Mouse (Mus musculus) midbrain, embryonic 14.5 days (tissue): ENCODE results near the gene Ctnnd1. TPM values are rescaled to one million over a fixed set of nuclear protein-coding genes. Genes with fewer than 3 reads are reported as not detected.

ENCODE experiments used
- ATAC-seq: fragments of 200-750 bp; cut with Nextera tagmentation; 2 replicates; pipeline ENCODE4 v1.8.0; 2017; ENCODE audit warnings: moderate number of reproducible peaks, moderate library complexity; ENCODE audit not compliant: low FRiP score, low TSS enrichment
- DNase-seq: peaks from one replicate; pipeline ENCODE4 v3.0.0-alpha.2; 2015
- H3K27ac ChIP-seq: fragments of 300-500 bp; sonication (generic); replicated peaks from 2 replicates; pipeline ENCODE4 v1.5.1; 2014; ENCODE audit warnings: mild to moderate bottlenecking, low read depth, low read length, moderate library complexity
- H3K27me3 ChIP-seq: fragments of 300-500 bp; sonication (generic); 2 replicates; pipeline ENCODE4 v1.6.1; 2014; ENCODE audit warnings: low read length, control low read depth, mixed read lengths; ENCODE audit not compliant: control insufficient read depth, insufficient read depth
- H3K36me3 ChIP-seq: fragments of 300-500 bp; sonication (generic); 2 replicates; pipeline ENCODE4 v1.6.1; 2014; ENCODE audit warnings: low read length, control low read depth; ENCODE audit not compliant: control insufficient read depth, insufficient read depth
- H3K4me1 ChIP-seq: fragments of 300-500 bp; sonication (generic); 2 replicates; pipeline ENCODE4 v1.6.1; 2014; ENCODE audit warnings: mild to moderate bottlenecking, antibody characterized with exemption, low read length, control low read depth; ENCODE audit not compliant: control insufficient read depth, insufficient read depth
- H3K4me2 ChIP-seq: fragments of 300-500 bp; sonication (generic); 2 replicates; pipeline ENCODE4 v1.6.1; 2014; ENCODE audit warnings: mild to moderate bottlenecking, low read length, moderate library complexity
- H3K4me3 ChIP-seq: fragments of 300-500 bp; sonication (generic); replicated peaks from 2 replicates; pipeline ENCODE4 v1.5.1; 2014; ENCODE audit warnings: low read depth, low read length
- H3K9ac ChIP-seq: fragments of 300-500 bp; sonication (generic); replicated peaks from 2 replicates; pipeline ENCODE4 v1.6.1; 2014; ENCODE audit warnings: mild to moderate bottlenecking, low read length, moderate library complexity
- H3K9me3 ChIP-seq: fragments of 300-500 bp; sonication (generic); 2 replicates; pipeline ENCODE4 v1.6.1; 2016; ENCODE audit warnings: low read length, control low read depth, mixed read lengths; ENCODE audit not compliant: control insufficient read depth
- WGBS: fragments of 180-500 bp; shearing (Covaris S2); extraction: QIAGEN DNeasy Blood & Tissue Kit; methylation state at CpG from one replicate; pipeline ENCODE4 v1.1.7; 2014; 5-methylcytosine and 5-hydroxymethylcytosine counted together
- polyA plus RNA-seq: library from polyadenylated mRNA; unstranded; fragments of >200 nt; fragmentation: Nextera tagmentation; extraction: Ambion mirVana; gene quantifications from 2 replicates; pipeline ENCODE4 v1.2.1, GENCODE M21; 2014

The Ctnnd1 gene
- polyA plus RNA-seq, 1 experiment from 2014 or later, result 33.8 TPM

DNA sequence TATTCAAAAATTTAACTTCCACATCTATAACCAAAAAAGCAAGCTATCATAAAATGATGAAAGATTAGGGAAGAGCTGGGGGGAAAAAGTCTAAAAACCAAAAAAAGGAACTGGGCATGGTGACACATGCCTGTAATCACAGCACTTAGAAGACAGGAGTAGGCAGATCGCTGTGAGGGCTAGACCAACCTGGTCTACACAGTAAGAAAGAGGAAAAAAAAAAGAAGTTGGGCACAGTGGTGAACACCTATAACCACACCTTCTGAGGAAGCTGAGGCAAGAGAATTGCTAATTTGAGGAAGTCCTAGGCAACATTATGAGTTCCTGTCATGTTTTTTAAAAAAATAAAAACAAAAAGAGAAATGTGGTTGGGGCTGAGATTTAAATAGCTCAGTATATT lies 5.3 kb upstream of the Ctnnd1 start:
- WGBS, result 74% methylated on average over 1 of the region's 1 CpGs
- no peaks in the 10 kb centered on the region for H3K36me3 ChIP-seq
- H3K4me2 ChIP-seq, result no peak overlapping the region
- DNase-seq, result no peak
- ATAC-seq, result no peak
- no peak overlapping the region for H3K9ac ChIP-seq
- H3K9me3 ChIP-seq, result no peaks in the 10 kb centered on the region
- H3K4me1 ChIP-seq, result no peaks in the 10 kb centered on the region
- H3K27ac ChIP-seq, result no peak overlapping the region
- no peaks in the 10 kb centered on the region for H3K27me3 ChIP-seq
- H3K4me3 ChIP-seq, result no peak overlapping the region

DNA sequence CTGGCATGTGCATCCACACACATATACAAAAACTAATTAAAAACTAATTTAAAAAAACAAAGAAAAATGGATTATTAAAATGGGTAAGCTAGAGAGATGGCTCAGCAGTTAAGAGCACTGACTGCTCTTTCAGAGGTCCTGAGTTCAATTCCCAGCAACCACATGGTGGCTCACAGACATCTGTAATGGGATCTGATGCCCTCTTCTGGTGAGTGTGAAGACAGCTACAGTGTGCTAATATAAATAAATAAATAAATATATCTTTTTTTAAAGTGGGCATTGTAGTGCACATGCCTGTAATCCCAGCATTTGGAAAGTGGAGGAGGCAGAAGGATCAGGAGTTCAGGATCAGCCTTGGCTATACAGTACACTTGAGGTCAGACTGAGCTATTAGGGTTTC lies 2.8 kb upstream of the Ctnnd1 start:
- H3K4me3 ChIP-seq, result no peak overlapping the region
- no peaks in the 10 kb centered on the region for H3K27me3 ChIP-seq
- no peaks in the 10 kb centered on the region for H3K9me3 ChIP-seq
- DNase-seq (no peak), ATAC-seq (no peak)
- H3K4me1 ChIP-seq, result no peaks in the 10 kb centered on the region
- H3K36me3 ChIP-seq, result no peaks in the 10 kb centered on the region
- no peak overlapping the region for H3K27ac ChIP-seq
- H3K9ac ChIP-seq, result no peak overlapping the region
- H3K4me2 ChIP-seq, result no peak overlapping the region

DNA sequence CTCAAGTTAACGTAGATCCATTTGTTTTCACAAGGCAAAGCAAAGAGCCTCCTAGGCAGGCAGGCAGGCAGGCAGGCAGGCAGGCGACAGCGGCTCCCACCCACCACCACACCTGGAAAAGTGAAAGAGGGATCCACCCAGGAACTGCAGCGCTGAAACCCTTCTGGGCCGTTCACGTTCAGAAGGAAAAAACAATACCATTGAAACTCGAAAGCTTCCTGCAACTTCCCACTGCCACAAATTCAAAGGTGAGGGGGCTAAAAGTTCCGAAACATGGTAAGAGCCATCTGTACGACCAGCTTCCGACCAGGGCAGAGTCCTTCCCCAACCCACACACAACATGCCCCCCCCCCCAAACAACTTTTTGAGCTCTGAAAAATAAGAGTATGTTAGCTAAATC lies 891 bp downstream of the Ctnnd1 start:
- Histone ChIP-seq H3K4me2 (peak overlapping the region; percentile 78), H3K9me3 (no peaks in the 10 kb centered on the region), H3K4me1 (peaks cover 14% of the 10 kb centered on the region), H3K36me3 (no peaks in the 10 kb centered on the region), H3K27me3 (no peaks in the 10 kb centered on the region), H3K9ac (peak overlapping the region; percentile 78), H3K4me3 (peak overlapping the region; percentile 68), H3K27ac (peak overlapping the region; percentile 52; the same call in 1 of the 2 replicates)
- DNase-seq, result peak; percentile 37
- under 1% methylated on average over 10 of the region's 10 CpGs for WGBS
- no peak for ATAC-seq

DNA sequence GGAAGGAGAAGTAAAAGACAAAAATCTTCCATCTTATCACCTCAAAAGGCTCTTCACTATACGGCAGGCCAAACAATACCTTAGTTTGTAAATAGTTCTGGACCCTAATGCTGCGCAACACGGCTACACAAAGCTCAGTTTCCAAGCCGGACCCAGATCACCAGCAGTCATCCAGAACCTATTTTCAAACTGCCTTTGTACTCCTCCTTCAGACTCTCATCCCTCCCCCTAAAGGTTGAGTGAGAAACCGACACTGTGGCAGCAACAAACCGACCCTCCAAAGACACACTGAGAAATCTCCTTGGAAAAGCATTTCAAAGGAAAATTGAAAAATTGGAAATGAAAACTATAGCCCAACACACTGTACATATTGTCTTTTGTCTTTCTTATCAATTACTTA lies 2.2 kb downstream of the Ctnnd1 start:
- H3K36me3 ChIP-seq, result no peaks in the 10 kb centered on the region
- H3K27me3 ChIP-seq, result no peaks in the 10 kb centered on the region
- no peaks in the 10 kb centered on the region for H3K9me3 ChIP-seq
- DNase-seq (peak; percentile 70), ATAC-seq (0 out of 2 replicates have a peak, but pooled peaks have one; percentile 28)
- peak overlapping the region; percentile 78 for H3K9ac ChIP-seq
- 13% methylated on average over 6 of the region's 6 CpGs for WGBS
- H3K27ac ChIP-seq, result peak overlapping the region; percentile 60; the same call in 1 of the 2 replicates
- H3K4me3 ChIP-seq, result peak overlapping the region; percentile 68
- peaks cover 14% of the 10 kb centered on the region for H3K4me1 ChIP-seq
- H3K4me2 ChIP-seq, result peak overlapping the region; percentile 78

DNA sequence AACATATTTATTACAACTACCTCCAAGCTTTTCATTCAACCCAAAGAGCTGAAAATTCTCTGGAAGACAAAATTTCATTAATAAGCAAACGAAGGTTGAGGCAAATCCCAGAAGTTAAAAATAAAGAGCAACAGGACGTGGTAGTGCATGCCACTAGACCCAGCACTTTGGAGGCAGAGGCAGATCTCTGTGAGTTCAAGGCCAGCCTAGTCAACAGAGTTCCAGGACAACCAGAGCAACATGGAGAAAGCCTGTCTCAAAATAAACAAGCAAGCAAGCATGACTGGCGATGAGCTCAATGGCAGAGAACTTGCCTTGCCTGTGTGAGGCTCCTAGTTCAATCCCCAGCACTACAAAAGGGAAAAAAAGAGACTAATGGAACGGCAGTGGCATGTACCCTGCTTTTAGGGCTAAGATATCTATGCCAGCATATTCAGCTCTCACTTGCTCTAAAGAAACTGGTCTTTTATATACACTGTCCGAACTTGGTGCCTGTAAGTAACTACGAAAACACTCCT lies 3.5 kb downstream of the Ctnnd1 start:
- peak overlapping the region; percentile 78 for H3K4me2 ChIP-seq
- no peaks in the 10 kb centered on the region for H3K36me3 ChIP-seq
- H3K4me3 ChIP-seq, result peak overlapping the region; percentile 68
- H3K9me3 ChIP-seq, result no peaks in the 10 kb centered on the region
- ATAC-seq (no peak), DNase-seq (no peak)
- H3K9ac ChIP-seq, result peak overlapping the region; percentile 78; the same call in 1 of the 2 replicates
- 96% methylated on average over 6 of the region's 6 CpGs for WGBS
- no peak overlapping the region for H3K27ac ChIP-seq
- peaks cover 14% of the 10 kb centered on the region for H3K4me1 ChIP-seq
- no peaks in the 10 kb centered on the region for H3K27me3 ChIP-seq

DNA sequence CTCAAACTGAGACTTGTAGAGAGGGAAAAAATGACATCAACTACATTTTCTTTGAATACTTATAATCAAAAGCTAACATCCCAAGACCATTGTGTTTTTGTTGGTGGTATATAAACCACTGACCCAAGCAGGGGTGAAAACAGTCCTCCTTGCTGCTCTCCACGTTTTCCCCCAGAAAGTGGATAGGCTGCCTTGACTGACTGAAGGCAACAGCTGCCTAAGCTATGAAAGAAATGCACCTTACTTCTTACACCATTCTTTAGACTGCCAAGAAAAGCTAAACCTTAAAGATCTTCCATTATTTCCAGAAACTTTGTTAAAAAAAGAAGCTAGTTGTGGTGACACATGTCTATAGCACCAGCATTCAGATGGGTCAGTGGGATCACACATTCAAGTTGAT lies 4.4 kb downstream of the Ctnnd1 start:
- WGBS, result 86% methylated on average over 1 of the region's 1 CpGs
- H3K36me3 ChIP-seq, result no peaks in the 10 kb centered on the region
- DNase-seq, result no peak
- H3K4me1 ChIP-seq, result peaks cover 14% of the 10 kb centered on the region
- H3K4me2 ChIP-seq, result peak overlapping the region; percentile 17; the same call in 1 of the 2 replicates
- no peaks in the 10 kb centered on the region for H3K9me3 ChIP-seq
- H3K4me3 ChIP-seq, result no peak overlapping the region
- H3K27ac ChIP-seq, result no peak overlapping the region
- no peak for ATAC-seq
- H3K9ac ChIP-seq, result no peak overlapping the region
- no peaks in the 10 kb centered on the region for H3K27me3 ChIP-seq

DNA sequence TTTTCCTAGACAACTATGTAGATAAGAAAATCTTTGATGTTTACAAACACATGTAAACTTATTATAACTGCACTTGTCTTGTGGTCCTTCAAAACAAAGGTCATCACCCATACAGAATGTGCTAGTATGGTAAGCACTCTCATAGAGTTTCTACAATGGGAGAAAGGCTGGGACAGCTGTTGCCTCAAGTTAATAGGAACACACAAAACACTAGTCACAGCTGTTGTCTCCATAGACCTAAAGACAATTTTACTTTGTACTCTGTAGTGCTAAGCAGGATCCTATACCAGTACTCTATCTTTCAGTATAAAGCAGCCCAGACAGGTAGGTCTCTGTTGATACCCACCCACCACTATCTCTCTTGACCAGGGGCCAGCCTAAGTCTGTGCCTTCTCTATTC lies 9.7 kb downstream of the Ctnnd1 start:
- Histone ChIP-seq H3K27me3 (no peaks in the 10 kb centered on the region), H3K4me1 (peaks cover 25% of the 10 kb centered on the region), H3K9ac (no peak overlapping the region), H3K36me3 (no peaks in the 10 kb centered on the region), H3K9me3 (no peaks in the 10 kb centered on the region), H3K4me3 (no peak overlapping the region), H3K27ac (no peak overlapping the region), H3K4me2 (no peak overlapping the region)
- ATAC-seq (no peak), DNase-seq (no peak)

DNA sequence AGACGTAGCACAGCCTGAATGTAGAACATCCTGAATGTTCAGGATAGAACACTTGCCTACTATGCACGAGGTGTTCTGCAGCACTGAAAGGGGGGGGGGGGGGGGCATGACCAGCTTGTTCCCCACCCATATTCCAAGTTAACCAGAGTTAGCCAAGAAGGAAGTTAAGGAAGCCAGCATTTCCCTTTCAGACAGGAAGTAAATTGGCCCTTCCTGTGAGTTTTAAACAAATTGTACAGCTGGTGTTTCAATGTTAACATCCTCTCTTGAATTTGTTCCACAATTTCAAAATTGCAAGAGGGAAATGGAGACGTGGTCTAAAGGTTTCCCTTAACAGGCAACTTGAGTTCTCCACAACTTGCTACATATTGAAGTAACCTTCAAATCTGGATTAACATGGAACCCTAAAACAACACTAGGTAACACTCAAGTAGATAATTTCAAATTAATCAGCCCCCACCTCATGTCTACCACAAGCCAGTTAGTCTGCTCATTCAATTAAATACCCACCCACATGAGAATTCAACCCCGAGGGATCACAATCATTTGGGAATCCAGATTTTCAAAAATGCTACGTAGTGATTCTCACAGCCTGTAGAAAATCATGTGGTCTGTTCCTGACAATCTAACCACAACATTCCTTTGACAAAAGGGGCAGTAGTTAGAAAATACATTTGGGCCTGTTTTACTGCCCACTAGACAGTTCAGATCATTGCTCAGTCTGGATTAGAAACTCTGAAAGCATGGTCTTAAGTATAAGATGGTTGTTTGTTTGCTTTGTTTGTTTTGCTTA lies 11.9 kb downstream of the Ctnnd1 start:
- no peak overlapping the region for H3K4me3 ChIP-seq
- H3K4me1 ChIP-seq, result peaks cover 40% of the 10 kb centered on the region
- 0 out of 2 replicates have a peak overlapping the region, but pooled peaks have one; percentile 13 for H3K27ac ChIP-seq
- no peak overlapping the region for H3K9ac ChIP-seq
- H3K4me2 ChIP-seq, result no peak overlapping the region
- no peaks in the 10 kb centered on the region for H3K9me3 ChIP-seq
- no peaks in the 10 kb centered on the region for H3K27me3 ChIP-seq
- no peaks in the 10 kb centered on the region for H3K36me3 ChIP-seq
- WGBS, result 77% methylated on average over 5 of the region's 5 CpGs
- ATAC-seq, result no peak
- no peak for DNase-seq
